10 mouse cellular contexts compared by ENCODE assay signal in the genomic region with DNA sequence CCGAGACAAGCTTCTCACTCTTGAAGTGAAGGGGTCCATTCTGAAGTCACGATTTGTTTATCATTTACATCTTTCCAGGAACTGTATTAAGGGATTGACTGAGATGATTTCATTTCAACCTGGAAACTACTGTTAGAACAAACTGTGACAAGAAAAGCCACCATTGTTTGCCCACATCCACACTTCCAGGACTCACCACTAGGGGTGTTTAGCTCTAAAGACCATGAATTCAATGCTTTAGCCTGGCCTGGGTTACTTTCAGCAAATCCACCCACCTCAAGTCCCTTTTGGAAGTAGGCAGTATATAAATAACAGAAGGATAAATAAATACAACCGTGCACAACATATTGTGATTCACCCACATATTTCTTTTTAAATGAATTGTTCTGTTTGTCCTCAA.
DNase-seq lines count a peak whose midpoint lies in the region; ATAC-seq and TF ChIP-seq lines count a peak whose summit lies in the region.
"Had no signal": no experiment of that assay in that cellular context is flagged by ENCODE, and none has a peak within 500 bp of the region (broad histone marks: within the 10 kb centered on the region; RNA-seq: fewer than 3 reads in every experiment).

No protein-coding gene starts in this region.

- H3K27me3 ChIP-seq in limb, embryonic 11.5 days (ENCODE audit: control insufficient read depth, insufficient read depth, low read length) = no peaks in the 10 kb centered on the region
- H3K27me3 ChIP-seq in limb, embryonic 10.5 days (ENCODE audit: low read depth, poor library complexity, severe bottlenecking) = no peaks in the 10 kb centered on the region
- H3K27me3 ChIP-seq in MEL (ENCODE audit: control insufficient read depth in 1 of 2, insufficient read depth in 2 of 2, low read length in 2 of 2) = no peaks in the 10 kb centered on the region
- no peaks in the 10 kb centered on the region for H3K27me3 ChIP-seq in embryonic facial prominence, embryonic 11.5 days (ENCODE audit: control insufficient read depth, insufficient read depth, low read length)
- no peaks in the 10 kb centered on the region for H3K27me3 ChIP-seq in kidney, adult 2 months (replicated peaks; ENCODE audit: control insufficient read depth, insufficient read depth, low read length)

- no peak overlapping the region for H3K4me3 ChIP-seq in gastrocnemius, adult 2 months
- no peak overlapping the region for H3K4me3 ChIP-seq in limb, embryonic 11.5 days (ENCODE audit: low read depth, low read length)
- no peak overlapping the region for H3K4me3 ChIP-seq in limb, embryonic 10.5 days
- no peak overlapping the region for H3K4me3 ChIP-seq in MEL (ENCODE audit: control insufficient read depth in 1 of 2, insufficient read depth in 1 of 2, low read depth in 2 of 2, low read length in 2 of 2)
- no peak overlapping the region for H3K4me3 ChIP-seq in embryonic facial prominence, embryonic 11.5 days (ENCODE audit: low read depth, low read length)
- no peak overlapping the region for H3K4me3 ChIP-seq in kidney, adult 2 months (ENCODE audit: insufficient read depth, low read depth, low read length)

- DNase-seq in gastrocnemius, adult 2 months = no peak
- no peak for DNase-seq in gastrocnemius, postnatal 4 days (ENCODE audit: low spot score in 2 of 2)
- DNase-seq in limb, embryonic 11.5 days (ENCODE audit: low spot score) = peak; percentile 36
- DNase-seq in limb, embryonic 10.5 days (ENCODE audit: low spot score) = no peak
- DNase-seq in MEL (ENCODE audit: low read depth, low spot score) (peak; percentile 8), adipocyte (ENCODE audit: low spot score) (no peak)
- DNase-seq in embryonic facial prominence, embryonic 11.5 days (ENCODE audit: low spot score) = peak; percentile 39
- no peak for DNase-seq in kidney, adult 2 months
- DNase-seq: cerebellum, adult 11 months; lung, postnatal 14 days had no signal

- H3K9me3 ChIP-seq in limb, embryonic 11.5 days (ENCODE audit: control insufficient read depth, low read length) = no peaks in the 10 kb centered on the region
- H3K9me3 ChIP-seq in limb, embryonic 10.5 days (replicated peaks) = no peaks in the 10 kb centered on the region; the same call in 1 of the 2 replicates
- no peaks in the 10 kb centered on the region for H3K9me3 ChIP-seq in MEL (replicated peaks; ENCODE audit: insufficient read depth, low read length)
- H3K9me3 ChIP-seq in embryonic facial prominence, embryonic 11.5 days (replicated peaks; ENCODE audit: control insufficient read depth, low read length) = no peaks in the 10 kb centered on the region

- no peaks in the 10 kb centered on the region for H3K4me1 ChIP-seq in limb, embryonic 11.5 days (ENCODE audit: control insufficient read depth, insufficient read depth, low read length)
- H3K4me1 ChIP-seq in limb, embryonic 10.5 days = peaks cover 14% of the 10 kb centered on the region
- no peaks in the 10 kb centered on the region for H3K4me1 ChIP-seq in MEL (ENCODE audit: control insufficient read depth in 1 of 2, insufficient read depth in 2 of 2, low read length in 2 of 2)
- no peaks in the 10 kb centered on the region for H3K4me1 ChIP-seq in embryonic facial prominence, embryonic 11.5 days (ENCODE audit: control insufficient read depth, insufficient read depth, low read length)
- no peaks in the 10 kb centered on the region for H3K4me1 ChIP-seq in kidney, adult 2 months (ENCODE audit: control insufficient read depth, insufficient read depth, low read length)

- no peak overlapping the region for H3K4me2 ChIP-seq in limb, embryonic 11.5 days (ENCODE audit: low read depth, severe bottlenecking)
- no peak overlapping the region for H3K4me2 ChIP-seq in embryonic facial prominence, embryonic 11.5 days (ENCODE audit: low read depth, low read length)

- no peak for TF ChIP-seq POLR2A in MEL (IDR thresholded peaks at IDR 0.05; ENCODE audit: control insufficient read depth in 1 of 2, insufficient read depth in 1 of 2, low read depth in 1 of 2, low read length in 2 of 2, poor library complexity in 1 of 2)
- no peak for TF ChIP-seq POLR2A in kidney, adult 2 months (IDR thresholded peaks at IDR 0.05; ENCODE audit: low read depth, low read length)

- ATAC-seq in limb, embryonic 11.5 days (ENCODE audit: insufficient number of reproducible peaks, low FRiP score, low TSS enrichment, low read depth) = no peak
- no peak for ATAC-seq in embryonic facial prominence, embryonic 11.5 days (replicated peaks; ENCODE audit: insufficient number of reproducible peaks, low FRiP score, low TSS enrichment, low read depth)

- H3K36me3 ChIP-seq in limb, embryonic 11.5 days (ENCODE audit: control insufficient read depth, insufficient read depth, low read length) = no peaks in the 10 kb centered on the region
- H3K36me3 ChIP-seq in limb, embryonic 10.5 days = no peaks in the 10 kb centered on the region
- H3K36me3 ChIP-seq in MEL (ENCODE audit: control insufficient read depth in 1 of 2, insufficient read depth in 2 of 2, low read length in 2 of 2) = no peaks in the 10 kb centered on the region
- no peaks in the 10 kb centered on the region for H3K36me3 ChIP-seq in embryonic facial prominence, embryonic 11.5 days (replicated peaks; ENCODE audit: control insufficient read depth, insufficient read depth, low read depth, low read length)
- no peaks in the 10 kb centered on the region for H3K36me3 ChIP-seq in kidney, adult 2 months (ENCODE audit: control insufficient read depth, insufficient read depth, low read length)

- intact Hi-C loops in gastrocnemius, adult 2 months (cut with DNase I) = no loop called here

- TF ChIP-seq EP300 in MEL (IDR thresholded peaks at IDR 0.05; ENCODE audit: low read depth in 1 of 2, low read length in 2 of 2) = no peak

- TF ChIP-seq RAD21 in MEL (IDR thresholded peaks at IDR 0.05; ENCODE audit: low read depth, low read length) = no peak

- peak; percentile 29; the same call in 1 of the 2 replicates for TF ChIP-seq CTCF in gastrocnemius, adult 2 months (IDR thresholded peaks at IDR 0.05)
- peak in 2 of 3 experiments; percentile 19 to 33; a peak in 3 of 6 replicates for TF ChIP-seq CTCF in MEL (IDR thresholded peaks at IDR 0.05 in 2 of 3, conservative IDR thresholded peaks at IDR 0.05 in 1 of 3; ENCODE audit: control insufficient read depth in 1 of 3, insufficient read depth in 1 of 3, low read depth in 2 of 3, low read length in 3 of 3, poor library complexity in 1 of 3, severe bottlenecking in 1 of 3)
- no peak for TF ChIP-seq CTCF in kidney, adult 2 months (conservative IDR thresholded peaks at IDR 0.05; ENCODE audit: insufficient read depth, insufficient read length, low read depth, low read length)

- H3K27ac ChIP-seq in gastrocnemius, adult 2 months = no peak overlapping the region
- no peak overlapping the region for H3K27ac ChIP-seq in limb, embryonic 11.5 days (replicated peaks; ENCODE audit: low read depth, low read length)
- H3K27ac ChIP-seq in limb, embryonic 10.5 days = no peak overlapping the region
- no peak overlapping the region for H3K27ac ChIP-seq in MEL (ENCODE audit: control insufficient read depth, low read depth, low read length)
- no peak overlapping the region for H3K27ac ChIP-seq in embryonic facial prominence, embryonic 11.5 days (replicated peaks; ENCODE audit: low read depth, low read length)
- no peak overlapping the region for H3K27ac ChIP-seq in kidney, adult 2 months (ENCODE audit: insufficient read depth, low read depth, low read length)

- no peak overlapping the region for H3K9ac ChIP-seq in limb, embryonic 11.5 days (ENCODE audit: low read length)
- no peak overlapping the region for H3K9ac ChIP-seq in MEL (ENCODE audit: control insufficient read depth, low read depth, low read length, poor library complexity, severe bottlenecking)
- H3K9ac ChIP-seq in embryonic facial prominence, embryonic 11.5 days (replicated peaks; ENCODE audit: low read length) = no peak overlapping the region

- no peaks in the 10 kb centered on the region for H3K79me2 ChIP-seq in MEL (ENCODE audit: control insufficient read depth, insufficient read depth, low read length, poor library complexity)

- WGBS in limb, embryonic 11.5 days = 70% methylated on average over 3 of the region's 3 CpGs
- 73% methylated on average over 3 of the region's 3 CpGs for WGBS in limb, embryonic 10.5 days
- 70% methylated on average over 3 of the region's 3 CpGs for WGBS in embryonic facial prominence, embryonic 11.5 days
- WGBS in kidney, adult 2 months = 75% methylated on average over 3 of the region's 3 CpGs

TF ChIP-seq in MEL, 35 proteins besides CTCF, POLR2A, EP300 and RAD21:
- TF ChIP-seq TAL1 (IDR thresholded peaks at IDR 0.05; ENCODE audit: low read length) (no peak), ZNF384 (IDR thresholded peaks at IDR 0.05; ENCODE audit: low read depth, low read length) (no peak), KAT2A (conservative IDR thresholded peaks at IDR 0.05; ENCODE audit: low read depth, low read length) (no peak), RCOR1 (IDR thresholded peaks at IDR 0.05; ENCODE audit: low read depth, low read length) (no peak), ETS1 (IDR thresholded peaks at IDR 0.05; ENCODE audit: low read depth, low read length) (no peak), USF1 (IDR thresholded peaks at IDR 0.05; ENCODE audit: low read depth, low read length) (no peak), GABPA (IDR thresholded peaks at IDR 0.05; ENCODE audit: low read depth, low read length) (no peak), UBTF (IDR thresholded peaks at IDR 0.05; ENCODE audit: borderline replicate concordance, insufficient read depth, low read depth, low read length) (no peak), CHD1 (IDR thresholded peaks at IDR 0.05; ENCODE audit: low read depth, low read length) (no peak), ELF1 (IDR thresholded peaks at IDR 0.05; ENCODE audit: low read depth, low read length) (no peak), POLR2AphosphoS2 (IDR thresholded peaks at IDR 0.05; ENCODE audit: low read length) (no peak), ZMIZ1 (IDR thresholded peaks at IDR 0.05; ENCODE audit: low read depth, low read length) (no peak), GATA1 (IDR thresholded peaks at IDR 0.05; ENCODE audit: low read depth, low read length) (no peak), NELFE (IDR thresholded peaks at IDR 0.05; ENCODE audit: low read depth, low read length) (no peak), TCF12 (IDR thresholded peaks at IDR 0.05; ENCODE audit: low read depth, low read length) (no peak), MAZ (IDR thresholded peaks at IDR 0.05; ENCODE audit: low read depth, low read length) (no peak), POLR2AphosphoS5 (IDR thresholded peaks at IDR 0.05; ENCODE audit: borderline replicate concordance, low read depth, low read length) (no peak), CHD2 (IDR thresholded peaks at IDR 0.05; ENCODE audit: low read length) (no peak), USF2 (IDR thresholded peaks at IDR 0.05; ENCODE audit: borderline replicate concordance in 1 of 2, insufficient read depth in 1 of 2, low read depth in 1 of 2, low read length in 2 of 2) (no peak), JUND (IDR thresholded peaks at IDR 0.05; ENCODE audit: low read depth, low read length) (no peak)

Comparison
In these comparisons a context has a peak if more than half of its experiments do, and no peak if none do; other contexts are left out.
1. DNase-seq: peak in limb, embryonic 11.5 days (single experiment), MEL (single experiment) and embryonic facial prominence, embryonic 11.5 days (single experiment); none in gastrocnemius, adult 2 months (single experiment), gastrocnemius, postnatal 4 days (0 of 2), limb, embryonic 10.5 days (single experiment), adipocyte (single experiment) and kidney, adult 2 months (single experiment).